Mouse (Mus musculus): ENCODE results near the gene Taf8. TPM values are rescaled to one million over a fixed set of nuclear protein-coding genes. Genes with fewer than 3 reads are reported as not detected.

The Taf8 gene
- polyA plus RNA-seq, 1 experiment from 2014 or later: 21.1 TPM

GRCm38 (mm10) chr17:47468466-47468865, 33.6 kb downstream of the Taf8 start:
- H3K9me3 ChIP-seq (replicated peaks): no peaks in the 10 kb centered on the region
- WGBS: 4% methylated on average over 34 of the region's 34 CpGs
- peak overlapping the region; percentile 65 for H3K4me2 ChIP-seq
- H3K4me1 ChIP-seq (replicated peaks): peaks cover 45% of the 10 kb centered on the region
- ATAC-seq (ENCODE audit: insufficient number of reproducible peaks, low FRiP score): no peak
- peaks cover 55% of the 10 kb centered on the region for H3K27me3 ChIP-seq (replicated peaks)
- H3K27ac ChIP-seq (ENCODE audit: poor library complexity, severe bottlenecking): no peak overlapping the region
- peak overlapping the region; percentile 44 for H3K9ac ChIP-seq
- no peaks in the 10 kb centered on the region for H3K36me3 ChIP-seq
- peak overlapping the region; percentile 42 for H3K4me3 ChIP-seq

GRCm38 (mm10) chr17:47468063-47468462, 34.0 kb downstream of the Taf8 start:
- Histone ChIP-seq H3K4me3 (peak overlapping the region; percentile 42), H3K9me3 (replicated peaks) (no peaks in the 10 kb centered on the region), H3K9ac (peak overlapping the region; percentile 44; the same call in 1 of the 2 replicates), H3K4me1 (replicated peaks) (peaks cover 46% of the 10 kb centered on the region), H3K36me3 (no peaks in the 10 kb centered on the region), H3K4me2 (peak overlapping the region; percentile 65), H3K27ac (ENCODE audit: poor library complexity, severe bottlenecking) (no peak overlapping the region), H3K27me3 (replicated peaks) (peaks cover 55% of the 10 kb centered on the region)
- WGBS: 15% methylated on average over 14 of the region's 14 CpGs
- no peak for ATAC-seq (ENCODE audit: insufficient number of reproducible peaks, low FRiP score)

- no peak overlapping the region for H3K27ac ChIP-seq (ENCODE audit: poor library complexity, severe bottlenecking)
- ATAC-seq (ENCODE audit: insufficient number of reproducible peaks, low FRiP score): no peak
- WGBS: 69% methylated on average over 11 of the region's 11 CpGs
- H3K36me3 ChIP-seq: no peaks in the 10 kb centered on the region
- H3K27me3 ChIP-seq (replicated peaks): peaks cover 55% of the 10 kb centered on the region
- peak overlapping the region; percentile 42; the same call in 1 of the 2 replicates for H3K4me3 ChIP-seq
- H3K4me1 ChIP-seq (replicated peaks): peaks cover 46% of the 10 kb centered on the region
- H3K9me3 ChIP-seq (replicated peaks): no peaks in the 10 kb centered on the region
- peak overlapping the region; percentile 44; the same call in 1 of the 2 replicates for H3K9ac ChIP-seq
- H3K4me2 ChIP-seq: peak overlapping the region; percentile 65
Observed at GRCm38 (mm10) chr17:47467659-47468058, 34.4 kb downstream of the Taf8 start.

- no peak overlapping the region for H3K9ac ChIP-seq
- H3K27ac ChIP-seq (ENCODE audit: poor library complexity, severe bottlenecking): no peak overlapping the region
- no peaks in the 10 kb centered on the region for H3K9me3 ChIP-seq (replicated peaks)
- WGBS: 36% methylated on average over 9 of the region's 9 CpGs
- H3K36me3 ChIP-seq: no peaks in the 10 kb centered on the region
- no peak overlapping the region for H3K4me3 ChIP-seq
- peaks cover 55% of the 10 kb centered on the region for H3K27me3 ChIP-seq (replicated peaks)
- ATAC-seq (ENCODE audit: insufficient number of reproducible peaks, low FRiP score): no peak
- peaks cover 49% of the 10 kb centered on the region for H3K4me1 ChIP-seq (replicated peaks)
- H3K4me2 ChIP-seq: no peak overlapping the region
Observed at GRCm38 (mm10) chr17:47466284-47466683, 35.8 kb downstream of the Taf8 start.

GRCm38 (mm10) chr17:47465016-47465415, 37.1 kb downstream of the Taf8 start:
- Histone ChIP-seq H3K27ac (ENCODE audit: poor library complexity, severe bottlenecking) (no peak overlapping the region), H3K4me3 (no peak overlapping the region), H3K4me2 (no peak overlapping the region), H3K27me3 (replicated peaks) (peaks cover 53% of the 10 kb centered on the region), H3K9me3 (replicated peaks) (no peaks in the 10 kb centered on the region), H3K4me1 (replicated peaks) (peaks cover 41% of the 10 kb centered on the region), H3K36me3 (no peaks in the 10 kb centered on the region), H3K9ac (no peak overlapping the region)
- ATAC-seq (ENCODE audit: insufficient number of reproducible peaks, low FRiP score): no peak
- WGBS: 68% methylated on average over 11 of the region's 11 CpGs

- Histone ChIP-seq H3K4me3 (no peak overlapping the region), H3K36me3 (no peaks in the 10 kb centered on the region), H3K9ac (no peak overlapping the region), H3K4me2 (no peak overlapping the region), H3K27ac (ENCODE audit: poor library complexity, severe bottlenecking) (no peak overlapping the region), H3K4me1 (replicated peaks) (peaks cover 45% of the 10 kb centered on the region), H3K27me3 (replicated peaks) (peaks cover 47% of the 10 kb centered on the region), H3K9me3 (replicated peaks) (no peaks in the 10 kb centered on the region)
- WGBS: 44% methylated on average over 12 of the region's 12 CpGs
- no peak for ATAC-seq (ENCODE audit: insufficient number of reproducible peaks, low FRiP score)
Observed at GRCm38 (mm10) chr17:47464248-47464965, 37.7 kb downstream of the Taf8 start.

GRCm38 (mm10) chr17:47462728-47463388, 39.2 kb downstream of the Taf8 start:
- H3K4me1 ChIP-seq (replicated peaks): peaks cover 39% of the 10 kb centered on the region
- ATAC-seq (ENCODE audit: insufficient number of reproducible peaks, low FRiP score): no peak

GRCm38 (mm10) chr17:47462209-47462608, 39.9 kb downstream of the Taf8 start:
- Histone ChIP-seq H3K4me1 (replicated peaks) (peaks cover 38% of the 10 kb centered on the region), H3K9ac (no peak overlapping the region), H3K36me3 (no peaks in the 10 kb centered on the region), H3K27me3 (replicated peaks) (peaks cover 31% of the 10 kb centered on the region), H3K27ac (ENCODE audit: poor library complexity, severe bottlenecking) (peak overlapping the region; percentile 51; the same call in 1 of the 2 replicates), H3K4me3 (no peak overlapping the region), H3K9me3 (replicated peaks) (no peaks in the 10 kb centered on the region), H3K4me2 (no peak overlapping the region)
- no peak for ATAC-seq (ENCODE audit: insufficient number of reproducible peaks, low FRiP score)
- 46% methylated on average over 7 of the region's 7 CpGs for WGBS

More at GRCm38 (mm10) chr17:47462728-47463388, 39.2 kb downstream of the Taf8 start:
- no peaks in the 10 kb centered on the region for H3K9me3 ChIP-seq (replicated peaks)
- H3K9ac ChIP-seq: no peak overlapping the region
- H3K36me3 ChIP-seq: no peaks in the 10 kb centered on the region
- no peak overlapping the region for H3K4me3 ChIP-seq
- peak overlapping the region; percentile 51; the same call in 1 of the 2 replicates for H3K27ac ChIP-seq (ENCODE audit: poor library complexity, severe bottlenecking)
- H3K4me2 ChIP-seq: no peak overlapping the region
- peaks cover 38% of the 10 kb centered on the region for H3K27me3 ChIP-seq (replicated peaks)
- WGBS: 34% methylated on average over 9 of the region's 9 CpGs

- no peak overlapping the region for H3K9ac ChIP-seq
- peaks cover 42% of the 10 kb centered on the region for H3K4me1 ChIP-seq (replicated peaks)
- no peak overlapping the region for H3K4me2 ChIP-seq
- 27% methylated on average over 3 of the region's 3 CpGs for WGBS
- no peak overlapping the region for H3K4me3 ChIP-seq
- no peaks in the 10 kb centered on the region for H3K36me3 ChIP-seq
- no peak for ATAC-seq (ENCODE audit: insufficient number of reproducible peaks, low FRiP score)
- no peaks in the 10 kb centered on the region for H3K9me3 ChIP-seq (replicated peaks)
- H3K27me3 ChIP-seq (replicated peaks): peaks cover 26% of the 10 kb centered on the region
- no peak overlapping the region for H3K27ac ChIP-seq (ENCODE audit: poor library complexity, severe bottlenecking)
Observed at GRCm38 (mm10) chr17:47461688-47462087, 40.4 kb downstream of the Taf8 start.

GRCm38 (mm10) chr17:47459341-47459919, 42.7 kb downstream of the Taf8 start:
- 0 out of 2 replicates have a peak, but pooled peaks cover 3% of the 10 kb centered on the region for H3K27me3 ChIP-seq (replicated peaks)
- H3K36me3 ChIP-seq: no peaks in the 10 kb centered on the region
- H3K27ac ChIP-seq (ENCODE audit: poor library complexity, severe bottlenecking): no peak overlapping the region
- no peak overlapping the region for H3K4me3 ChIP-seq
- H3K4me1 ChIP-seq (replicated peaks): peaks cover 56% of the 10 kb centered on the region
- H3K9ac ChIP-seq: no peak overlapping the region
- H3K4me2 ChIP-seq: no peak overlapping the region
- no peaks in the 10 kb centered on the region for H3K9me3 ChIP-seq (replicated peaks)
- no peak for ATAC-seq (ENCODE audit: insufficient number of reproducible peaks, low FRiP score)
- 41% methylated on average over 3 of the region's 3 CpGs for WGBS

- 89% methylated on average over 2 of the region's 2 CpGs for WGBS
- Histone ChIP-seq H3K36me3 (no peaks in the 10 kb centered on the region), H3K27ac (ENCODE audit: poor library complexity, severe bottlenecking) (no peak overlapping the region), H3K4me3 (no peak overlapping the region), H3K9me3 (replicated peaks) (no peaks in the 10 kb centered on the region), H3K9ac (no peak overlapping the region), H3K27me3 (replicated peaks) (no peaks in the 10 kb centered on the region), H3K4me1 (replicated peaks) (peaks cover 59% of the 10 kb centered on the region), H3K4me2 (no peak overlapping the region)
- no peak for ATAC-seq (ENCODE audit: insufficient number of reproducible peaks, low FRiP score)
Observed at GRCm38 (mm10) chr17:47458936-47459335, 43.2 kb downstream of the Taf8 start.
